In genomic region chr1:134070099-134070669, GRCm38 (mm10) we compare ENCODE assay signal across 11 mouse cellular contexts. TPM values are rescaled to one million over a fixed set of nuclear protein-coding genes. Genes with fewer than 3 reads are reported as not detected.
DNase-seq lines count a peak whose midpoint lies in the region; ATAC-seq lines count a peak whose summit lies in the region.
"Had no signal": no experiment of that assay in that cellular context is flagged by ENCODE, and none has a peak within 500 bp of the region (broad histone marks: within the 10 kb centered on the region; RNA-seq: fewer than 3 reads in every experiment).

No protein-coding gene starts in this region.

- 60% methylated on average over 8 of the region's 8 CpGs for WGBS in heart, embryonic 13.5 days
- WGBS in midbrain, embryonic 12.5 days = 72% methylated on average over 8 of the region's 8 CpGs
- 64% methylated on average over 8 of the region's 8 CpGs for WGBS in midbrain, embryonic 14.5 days
- 43% methylated on average over 8 of the region's 8 CpGs for WGBS in intestine, embryonic 16.5 days
- WGBS in stomach, embryonic 16.5 days = 53% methylated on average over 8 of the region's 8 CpGs

- no peak overlapping the region for H3K4me3 ChIP-seq in heart, embryonic 13.5 days
- no peak overlapping the region for H3K4me3 ChIP-seq in midbrain, embryonic 12.5 days
- no peak overlapping the region for H3K4me3 ChIP-seq in midbrain, embryonic 14.5 days (replicated peaks; ENCODE audit: low read depth, low read length)
- H3K4me3 ChIP-seq in intestine, embryonic 16.5 days (ENCODE audit: low read length) = no peak overlapping the region
- H3K4me3 ChIP-seq in stomach, embryonic 16.5 days (replicated peaks; ENCODE audit: low read length) = no peak overlapping the region

- no peak for ATAC-seq in heart, embryonic 13.5 days (ENCODE audit: extremely low read depth, insufficient number of reproducible peaks, low FRiP score, low TSS enrichment)
- ATAC-seq in midbrain, embryonic 12.5 days (ENCODE audit: low FRiP score, low read depth) = no peak
- no peak for ATAC-seq in midbrain, embryonic 14.5 days (ENCODE audit: low FRiP score, low TSS enrichment)
- ATAC-seq in intestine, embryonic 16.5 days = peak; percentile 69
- peak; percentile 47; the same call in 1 of the 2 replicates for ATAC-seq in stomach, embryonic 16.5 days (ENCODE audit: insufficient read depth, low FRiP score)

- 0 out of 2 replicates have a peak overlapping the region, but pooled peaks have one; percentile 48 for H3K9ac ChIP-seq in heart, embryonic 13.5 days
- H3K9ac ChIP-seq in midbrain, embryonic 12.5 days (replicated peaks) = no peak overlapping the region
- H3K9ac ChIP-seq in midbrain, embryonic 14.5 days (replicated peaks; ENCODE audit: low read length) = no peak overlapping the region
- 0 out of 2 replicates have a peak overlapping the region, but pooled peaks have one; percentile 50 for H3K9ac ChIP-seq in intestine, embryonic 16.5 days (ENCODE audit: low read depth, low read length)
- peak overlapping the region; percentile 62 for H3K9ac ChIP-seq in stomach, embryonic 16.5 days (ENCODE audit: low read length)

- peaks cover 9% of the 10 kb centered on the region for H3K36me3 ChIP-seq in heart, embryonic 13.5 days
- H3K36me3 ChIP-seq in midbrain, embryonic 12.5 days = peaks cover 7% of the 10 kb centered on the region; the same call in 1 of the 2 replicates
- no peaks in the 10 kb centered on the region for H3K36me3 ChIP-seq in midbrain, embryonic 14.5 days (ENCODE audit: control insufficient read depth, insufficient read depth, low read length)
- no peaks in the 10 kb centered on the region for H3K36me3 ChIP-seq in intestine, embryonic 16.5 days (ENCODE audit: control insufficient read depth, insufficient read depth, low read length)
- H3K36me3 ChIP-seq in stomach, embryonic 16.5 days (ENCODE audit: control insufficient read depth, insufficient read depth, low read length) = no peaks in the 10 kb centered on the region; the same call in 1 of the 2 replicates

- H3K27me3 ChIP-seq in heart, embryonic 13.5 days (replicated peaks) = no peaks in the 10 kb centered on the region
- no peaks in the 10 kb centered on the region for H3K27me3 ChIP-seq in midbrain, embryonic 12.5 days
- no peaks in the 10 kb centered on the region for H3K27me3 ChIP-seq in midbrain, embryonic 14.5 days (ENCODE audit: control insufficient read depth, insufficient read depth, low read length)
- H3K27me3 ChIP-seq in intestine, embryonic 16.5 days (replicated peaks; ENCODE audit: control insufficient read depth, insufficient read depth, low read length) = no peaks in the 10 kb centered on the region
- H3K27me3 ChIP-seq in stomach, embryonic 16.5 days (ENCODE audit: control insufficient read depth, insufficient read depth, low read length) = no peaks in the 10 kb centered on the region

- H3K4me1 ChIP-seq in heart, embryonic 13.5 days = peaks cover 67% of the 10 kb centered on the region
- peaks cover 84% of the 10 kb centered on the region for H3K4me1 ChIP-seq in midbrain, embryonic 12.5 days
- peaks cover 39% of the 10 kb centered on the region for H3K4me1 ChIP-seq in midbrain, embryonic 14.5 days (ENCODE audit: control insufficient read depth, insufficient read depth, low read length)
- H3K4me1 ChIP-seq in intestine, embryonic 16.5 days (ENCODE audit: control insufficient read depth, insufficient read depth, low read length) = peaks cover 50% of the 10 kb centered on the region
- peaks cover 67% of the 10 kb centered on the region for H3K4me1 ChIP-seq in stomach, embryonic 16.5 days (ENCODE audit: control insufficient read depth, insufficient read depth, low read length)

- DNase-seq in heart, adult 11 months = no peak
- DNase-seq in midbrain, embryonic 14.5 days = no peak
- DNase-seq in right cerebral cortex, adult 18-20 months = no peak
- no peak for DNase-seq in adrenal gland, postnatal 25 days
- DNase-seq: cerebellum, postnatal 25 days; lung, postnatal 10 days had no signal

- peak overlapping the region; percentile 45; the same call in 1 of the 2 replicates for H3K27ac ChIP-seq in heart, embryonic 13.5 days (replicated peaks)
- H3K27ac ChIP-seq in midbrain, embryonic 12.5 days (replicated peaks) = peak overlapping the region; percentile 88
- no peak overlapping the region; the same call in none of the 2 replicates for H3K27ac ChIP-seq in midbrain, embryonic 14.5 days (replicated peaks; ENCODE audit: low read depth, low read length)
- peak overlapping the region; percentile 80 for H3K27ac ChIP-seq in intestine, embryonic 16.5 days (ENCODE audit: low read length)
- peak overlapping the region; percentile 99 for H3K27ac ChIP-seq in stomach, embryonic 16.5 days (ENCODE audit: low read length)

- no peak overlapping the region for H3K4me2 ChIP-seq in heart, embryonic 13.5 days
- no peak overlapping the region for H3K4me2 ChIP-seq in midbrain, embryonic 12.5 days (replicated peaks)
- H3K4me2 ChIP-seq in midbrain, embryonic 14.5 days (ENCODE audit: low read length) = no peak overlapping the region
- H3K4me2 ChIP-seq in intestine, embryonic 16.5 days (ENCODE audit: low read depth, low read length) = peak overlapping the region; percentile 34
- peak overlapping the region; percentile 38 for H3K4me2 ChIP-seq in stomach, embryonic 16.5 days (ENCODE audit: low read depth, low read length)

- H3K9me3 ChIP-seq in heart, embryonic 13.5 days = no peaks in the 10 kb centered on the region
- no peaks in the 10 kb centered on the region for H3K9me3 ChIP-seq in midbrain, embryonic 12.5 days
- H3K9me3 ChIP-seq in midbrain, embryonic 14.5 days (ENCODE audit: control insufficient read depth, low read length) = no peaks in the 10 kb centered on the region
- no peaks in the 10 kb centered on the region for H3K9me3 ChIP-seq in intestine, embryonic 16.5 days (ENCODE audit: control insufficient read depth, low read length)
- H3K9me3 ChIP-seq in stomach, embryonic 16.5 days (replicated peaks; ENCODE audit: control insufficient read depth, low read length) = no peaks in the 10 kb centered on the region

RNA-seq across cellular contexts. Expression of gene Btg2, which starts 8.7 kb away (rescaled TPM):
- polyA plus RNA-seq in heart, embryonic 13.5 days (2015; fragmentation: Nextera tagmentation; extraction: Ambion mirVana) = 33.1 and 37.0 TPM in 2 replicates
- polyA plus RNA-seq in midbrain, embryonic 12.5 days (2016; fragmentation: Nextera tagmentation; extraction: Ambion mirVana) = 162 and 172 TPM in 2 replicates
- polyA plus RNA-seq in midbrain, embryonic 14.5 days (2014; fragmentation: Nextera tagmentation; extraction: Ambion mirVana) = 34.2 and 61.1 TPM in 2 replicates
- polyA plus RNA-seq in intestine, embryonic 16.5 days (2015; fragmentation: Nextera tagmentation; extraction: Ambion mirVana) = 42.9 and 43.2 TPM in 2 replicates
- 98.5 and 110 TPM in 2 replicates for polyA plus RNA-seq in stomach, embryonic 16.5 days (2015; fragmentation: Nextera tagmentation; extraction: Ambion mirVana)
- total RNA-seq in adrenal gland, postnatal 25 days (2021) = 17.8 and 18.1 TPM in 2 replicates

RNA-seq across cellular contexts. Expression of gene Fmod, which starts 33.1 kb away (rescaled TPM):
- polyA plus RNA-seq in heart, embryonic 13.5 days (2015; fragmentation: Nextera tagmentation; extraction: Ambion mirVana) = 22.8 and 26.3 TPM in 2 replicates
- polyA plus RNA-seq in midbrain, embryonic 12.5 days (2016; fragmentation: Nextera tagmentation; extraction: Ambion mirVana) = 10.9 and 15.0 TPM in 2 replicates
- polyA plus RNA-seq in midbrain, embryonic 14.5 days (2014; fragmentation: Nextera tagmentation; extraction: Ambion mirVana) = 0.31 and 6.4 TPM in 2 replicates
- 8.7 and 8.8 TPM in 2 replicates for polyA plus RNA-seq in intestine, embryonic 16.5 days (2015; fragmentation: Nextera tagmentation; extraction: Ambion mirVana)
- polyA plus RNA-seq in stomach, embryonic 16.5 days (2015; fragmentation: Nextera tagmentation; extraction: Ambion mirVana) = 12.3 and 13.1 TPM in 2 replicates
- total RNA-seq in adrenal gland, postnatal 25 days (2021) = 4.7 and 5.0 TPM in 2 replicates

RNA-seq across cellular contexts. Expression of gene Chit1, which starts 40.9 kb away (rescaled TPM):
- polyA plus RNA-seq in heart, embryonic 13.5 days (2015; fragmentation: Nextera tagmentation; extraction: Ambion mirVana) = 0.59 and 0.75 TPM in 2 replicates
- not detected in 2 replicates for polyA plus RNA-seq in midbrain, embryonic 12.5 days (2016; fragmentation: Nextera tagmentation; extraction: Ambion mirVana)
- 0.26 TPM in 1 of 2 replicates, not detected in the other for polyA plus RNA-seq in midbrain, embryonic 14.5 days (2014; fragmentation: Nextera tagmentation; extraction: Ambion mirVana)
- polyA plus RNA-seq in intestine, embryonic 16.5 days (2015; fragmentation: Nextera tagmentation; extraction: Ambion mirVana) = not detected in 2 replicates
- 4.8 and 8.4 TPM in 2 replicates for polyA plus RNA-seq in stomach, embryonic 16.5 days (2015; fragmentation: Nextera tagmentation; extraction: Ambion mirVana)
- total RNA-seq in adrenal gland, postnatal 25 days (2021) = not detected in 2 replicates
- total RNA-seq: heart, postnatal 25 days had no signal

Comparison
In these comparisons a context has a peak if more than half of its experiments do, and no peak if none do; other contexts are left out.
1. ATAC-seq: peak in intestine, embryonic 16.5 days (single experiment) and stomach, embryonic 16.5 days (single experiment); none in heart, embryonic 13.5 days (single experiment), midbrain, embryonic 12.5 days (single experiment) and midbrain, embryonic 14.5 days (single experiment).
2. H3K4me2 ChIP-seq: peak in intestine, embryonic 16.5 days (single experiment) and stomach, embryonic 16.5 days (single experiment); none in heart, embryonic 13.5 days (single experiment), midbrain, embryonic 12.5 days (single experiment) and midbrain, embryonic 14.5 days (single experiment).
3. H3K9ac ChIP-seq: peak in heart, embryonic 13.5 days (single experiment), intestine, embryonic 16.5 days (single experiment) and stomach, embryonic 16.5 days (single experiment); none in midbrain, embryonic 12.5 days (single experiment) and midbrain, embryonic 14.5 days (single experiment).